Mouse (Mus musculus): ENCODE measurements around the gene Appbp2.

Appbp2 gene

GRCm38 (mm10) chr11:85234990-85235841, at the start of gene Appbp2:
Gene Appbp2, minus strand, starts transcription at chr11:85235130.
- DNase-seq (ENCODE audit: low read depth in 1 of 2, low spot score in 2 of 2): peak; percentile 67 to 81

GRCm38 (mm10) chr11:85281219-85281878, 46.4 kb upstream of the Appbp2 start:
- DNase-seq (ENCODE audit: low read depth in 1 of 2, low spot score in 2 of 2): no peak

- DNase-seq (ENCODE audit: low read depth in 1 of 2, low spot score in 2 of 2): no peak
Measured at GRCm38 (mm10) chr11:85278175-85278574, 43.2 kb upstream of the Appbp2 start.

- no peak for DNase-seq (ENCODE audit: low read depth in 1 of 2, low spot score in 2 of 2)
Measured at GRCm38 (mm10) chr11:85277609-85278008, 42.7 kb upstream of the Appbp2 start.

GRCm38 (mm10) chr11:85275151-85275550, 40.2 kb upstream of the Appbp2 start:
- DNase-seq (ENCODE audit: low read depth in 1 of 2, low spot score in 2 of 2): no peak

- DNase-seq (ENCODE audit: low read depth in 1 of 2, low spot score in 2 of 2): no peak
Measured at GRCm38 (mm10) chr11:85273299-85273698, 38.4 kb upstream of the Appbp2 start.

GRCm38 (mm10) chr11:85270631-85271030, 35.7 kb upstream of the Appbp2 start:
- peak in 1 of 2 experiments; percentile 40 for DNase-seq (ENCODE audit: low read depth in 1 of 2, low spot score in 2 of 2)

- DNase-seq (ENCODE audit: low read depth in 1 of 2, low spot score in 2 of 2): no peak
Measured at GRCm38 (mm10) chr11:85267393-85267792, 32.5 kb upstream of the Appbp2 start.

GRCm38 (mm10) chr11:85264635-85265034, 29.7 kb upstream of the Appbp2 start:
- no peak for DNase-seq (ENCODE audit: low read depth in 1 of 2, low spot score in 2 of 2)

- DNase-seq (ENCODE audit: low read depth in 1 of 2, low spot score in 2 of 2): peak; percentile 30 to 47
Measured at GRCm38 (mm10) chr11:85261192-85261591, 26.3 kb upstream of the Appbp2 start.

GRCm38 (mm10) chr11:85258966-85259365, 24.0 kb upstream of the Appbp2 start:
- DNase-seq (ENCODE audit: low read depth in 1 of 2, low spot score in 2 of 2): no peak

- DNase-seq (ENCODE audit: low read depth in 1 of 2, low spot score in 2 of 2): no peak
Measured at GRCm38 (mm10) chr11:85255471-85256027, 20.6 kb upstream of the Appbp2 start.

GRCm38 (mm10) chr11:85253641-85254040, 18.7 kb upstream of the Appbp2 start:
- DNase-seq (ENCODE audit: low read depth in 1 of 2, low spot score in 2 of 2): no peak

GRCm38 (mm10) chr11:85253006-85253405, 18.1 kb upstream of the Appbp2 start:
- DNase-seq (ENCODE audit: low read depth in 1 of 2, low spot score in 2 of 2): no peak

GRCm38 (mm10) chr11:85251955-85252354, 17.0 kb upstream of the Appbp2 start:
- no peak for DNase-seq (ENCODE audit: low read depth in 1 of 2, low spot score in 2 of 2)

GRCm38 (mm10) chr11:85250467-85250866, 15.5 kb upstream of the Appbp2 start:
- peak in 1 of 2 experiments; percentile 28 for DNase-seq (ENCODE audit: low read depth in 1 of 2, low spot score in 2 of 2)

GRCm38 (mm10) chr11:85249338-85249737, 14.4 kb upstream of the Appbp2 start:
- peak in 1 of 2 experiments; percentile 31 for DNase-seq (ENCODE audit: low read depth in 1 of 2, low spot score in 2 of 2)

GRCm38 (mm10) chr11:85248151-85248550, 13.2 kb upstream of the Appbp2 start:
- no peak for DNase-seq (ENCODE audit: low read depth in 1 of 2, low spot score in 2 of 2)

GRCm38 (mm10) chr11:85241226-85241625, 6.3 kb upstream of the Appbp2 start:
- no peak for DNase-seq (ENCODE audit: low read depth in 1 of 2, low spot score in 2 of 2)

GRCm38 (mm10) chr11:85240211-85240610, 5.3 kb upstream of the Appbp2 start:
- DNase-seq (ENCODE audit: low read depth in 1 of 2, low spot score in 2 of 2): no peak

GRCm38 (mm10) chr11:85234363-85234989, 454 bp downstream of the Appbp2 start:
- DNase-seq (ENCODE audit: low read depth in 1 of 2, low spot score in 2 of 2): peak; percentile 47 to 63
